Mouse (Mus musculus): Measurements from ENCODE around the gene Nop14. TPM values are rescaled to one million over a fixed set of nuclear protein-coding genes. Genes with fewer than 3 reads are reported as not detected.

Nop14 gene
- polyA plus RNA-seq, 1 experiment from 2014 or later: 19.2 TPM

Other genes starting within 250 kb of the Nop14 start
- gene Tnip2, start 146.2 kb downstream of the Nop14 start, polyA plus RNA-seq (2016; fragmentation: Nextera tagmentation; extraction: Ambion mirVana): 15.8 and 19.5 TPM in 2 replicates
- 3.0 and 6.4 TPM in 2 replicates for gene Sh3bp2, start 134.3 kb downstream of the Nop14 start, polyA plus RNA-seq (2016; fragmentation: Nextera tagmentation; extraction: Ambion mirVana)
- 188 and 189 TPM in 2 replicates for gene Add1, start 86.5 kb downstream of the Nop14 start, polyA plus RNA-seq (2016; fragmentation: Nextera tagmentation; extraction: Ambion mirVana)
- gene Mfsd10, start 22.9 kb downstream of the Nop14 start, polyA plus RNA-seq (2016; fragmentation: Nextera tagmentation; extraction: Ambion mirVana): 72.2 and 76.5 TPM in 2 replicates
- gene Grk4, start 231 bp upstream of the Nop14 start, polyA plus RNA-seq (2016; fragmentation: Nextera tagmentation; extraction: Ambion mirVana): 2.7 and 3.6 TPM in 2 replicates
- 11.3 and 11.9 TPM in 2 replicates for gene Htt, start 101.6 kb upstream of the Nop14 start, polyA plus RNA-seq (2016; fragmentation: Nextera tagmentation; extraction: Ambion mirVana)
- gene Msantd1, start 247.9 kb upstream of the Nop14 start, polyA plus RNA-seq (2016; fragmentation: Nextera tagmentation; extraction: Ambion mirVana): 0.31 and 0.62 TPM in 2 replicates

Measured in heart, embryonic 12.5 days (tissue).